Mouse (Mus musculus): ENCODE measurements around the gene Hs3st3a1. TPM values are rescaled to one million over a fixed set of nuclear protein-coding genes. Genes with fewer than 3 reads are reported as not detected.

Gene Hs3st3a1
- polyA plus RNA-seq, 1 experiment = 0.52 TPM

GRCm38 (mm10) chr11:64507024-64507423, 71.9 kb downstream of the Hs3st3a1 start:
- Histone ChIP-seq H3K36me3 (ENCODE audit: control insufficient read depth, insufficient read depth, low read length) (no peaks in the 10 kb centered on the region), H3K4me1 (ENCODE audit: control insufficient read depth, insufficient read depth, insufficient read length, low read length) (no peaks in the 10 kb centered on the region), H3K4me3 (ENCODE audit: low read depth, low read length) (no peak overlapping the region), H3K27me3 (ENCODE audit: control insufficient read depth, insufficient read depth, low read length) (no peaks in the 10 kb centered on the region), H3K27ac (ENCODE audit: insufficient read depth, low read depth, low read length) (no peak overlapping the region)
- 69% methylated on average over 3 of the region's 3 CpGs for WGBS
- no peak for TF ChIP-seq POLR2A (IDR thresholded peaks at IDR 0.05; ENCODE audit: low read depth, low read length)

- H3K36me3 ChIP-seq (ENCODE audit: control insufficient read depth, insufficient read depth, low read length) = no peaks in the 10 kb centered on the region
- H3K27me3 ChIP-seq (ENCODE audit: control insufficient read depth, insufficient read depth, low read length) = no peaks in the 10 kb centered on the region
- WGBS = 50% methylated on average over 2 of the region's 2 CpGs
- H3K4me1 ChIP-seq (ENCODE audit: control insufficient read depth, insufficient read depth, insufficient read length, low read length) = no peaks in the 10 kb centered on the region
- no peak for TF ChIP-seq CTCF (IDR thresholded peaks at IDR 0.05; ENCODE audit: extremely low read depth, insufficient read length, insufficient replicate concordance, low read depth, low read length)
- no peak overlapping the region for H3K27ac ChIP-seq (ENCODE audit: insufficient read depth, low read depth, low read length)
- H3K4me3 ChIP-seq (ENCODE audit: low read depth, low read length) = no peak overlapping the region
Measured at GRCm38 (mm10) chr11:64509106-64509505, 74.0 kb downstream of the Hs3st3a1 start.

- H3K4me1 ChIP-seq (ENCODE audit: control insufficient read depth, insufficient read depth, insufficient read length, low read length) = no peaks in the 10 kb centered on the region
- H3K36me3 ChIP-seq (ENCODE audit: control insufficient read depth, insufficient read depth, low read length) = no peaks in the 10 kb centered on the region
- H3K27me3 ChIP-seq (ENCODE audit: control insufficient read depth, insufficient read depth, low read length) = no peaks in the 10 kb centered on the region
- no peak overlapping the region for H3K27ac ChIP-seq (ENCODE audit: insufficient read depth, low read depth, low read length)
- no peak for TF ChIP-seq CTCF (IDR thresholded peaks at IDR 0.05; ENCODE audit: extremely low read depth, insufficient read length, insufficient replicate concordance, low read depth, low read length)
- no peak for TF ChIP-seq POLR2A (IDR thresholded peaks at IDR 0.05; ENCODE audit: low read depth, low read length)
- WGBS = 69% methylated on average over 4 of the region's 4 CpGs
- no peak overlapping the region for H3K4me3 ChIP-seq (ENCODE audit: low read depth, low read length)
Measured at GRCm38 (mm10) chr11:64512301-64512700, 77.2 kb downstream of the Hs3st3a1 start.

- TF ChIP-seq POLR2A (IDR thresholded peaks at IDR 0.05; ENCODE audit: low read depth, low read length) = no peak
- no peak for TF ChIP-seq CTCF (IDR thresholded peaks at IDR 0.05; ENCODE audit: extremely low read depth, insufficient read length, insufficient replicate concordance, low read depth, low read length)
- Histone ChIP-seq H3K27me3 (ENCODE audit: control insufficient read depth, insufficient read depth, low read length) (no peaks in the 10 kb centered on the region), H3K4me3 (ENCODE audit: low read depth, low read length) (no peak overlapping the region), H3K36me3 (ENCODE audit: control insufficient read depth, insufficient read depth, low read length) (no peaks in the 10 kb centered on the region), H3K4me1 (ENCODE audit: control insufficient read depth, insufficient read depth, insufficient read length, low read length) (no peaks in the 10 kb centered on the region), H3K27ac (ENCODE audit: insufficient read depth, low read depth, low read length) (no peak overlapping the region)
- WGBS = 67% methylated on average over 5 of the region's 5 CpGs
Measured at GRCm38 (mm10) chr11:64513419-64513818, 78.3 kb downstream of the Hs3st3a1 start.

GRCm38 (mm10) chr11:64516712-64517589, 81.8 kb downstream of the Hs3st3a1 start:
- no peaks in the 10 kb centered on the region for H3K4me1 ChIP-seq (ENCODE audit: control insufficient read depth, insufficient read depth, insufficient read length, low read length)
- TF ChIP-seq POLR2A (IDR thresholded peaks at IDR 0.05; ENCODE audit: low read depth, low read length) (no peak), CTCF (IDR thresholded peaks at IDR 0.05; ENCODE audit: extremely low read depth, insufficient read length, insufficient replicate concordance, low read depth, low read length) (no peak)
- no peaks in the 10 kb centered on the region for H3K27me3 ChIP-seq (ENCODE audit: control insufficient read depth, insufficient read depth, low read length)
- no peaks in the 10 kb centered on the region for H3K36me3 ChIP-seq (ENCODE audit: control insufficient read depth, insufficient read depth, low read length)
- no peak overlapping the region for H3K27ac ChIP-seq (ENCODE audit: insufficient read depth, low read depth, low read length)
- H3K4me3 ChIP-seq (ENCODE audit: low read depth, low read length) = no peak overlapping the region
- WGBS = 66% methylated on average over 9 of the region's 9 CpGs

GRCm38 (mm10) chr11:64518146-64518841, 83.2 kb downstream of the Hs3st3a1 start:
- no peaks in the 10 kb centered on the region for H3K36me3 ChIP-seq (ENCODE audit: control insufficient read depth, insufficient read depth, low read length)
- H3K27ac ChIP-seq (ENCODE audit: insufficient read depth, low read depth, low read length) = no peak overlapping the region
- no peaks in the 10 kb centered on the region for H3K27me3 ChIP-seq (ENCODE audit: control insufficient read depth, insufficient read depth, low read length)
- no peaks in the 10 kb centered on the region for H3K4me1 ChIP-seq (ENCODE audit: control insufficient read depth, insufficient read depth, insufficient read length, low read length)
- TF ChIP-seq POLR2A (IDR thresholded peaks at IDR 0.05; ENCODE audit: low read depth, low read length) (no peak), CTCF (IDR thresholded peaks at IDR 0.05; ENCODE audit: extremely low read depth, insufficient read length, insufficient replicate concordance, low read depth, low read length) (no peak)
- 70% methylated on average over 6 of the region's 6 CpGs for WGBS
- H3K4me3 ChIP-seq (ENCODE audit: low read depth, low read length) = no peak overlapping the region

GRCm38 (mm10) chr11:64523993-64524570, 89.0 kb downstream of the Hs3st3a1 start:
- TF ChIP-seq CTCF (IDR thresholded peaks at IDR 0.05; ENCODE audit: extremely low read depth, insufficient read length, insufficient replicate concordance, low read depth, low read length) (no peak), POLR2A (IDR thresholded peaks at IDR 0.05; ENCODE audit: low read depth, low read length) (no peak)
- Histone ChIP-seq H3K4me1 (ENCODE audit: control insufficient read depth, insufficient read depth, insufficient read length, low read length) (no peaks in the 10 kb centered on the region), H3K4me3 (ENCODE audit: low read depth, low read length) (no peak overlapping the region), H3K36me3 (ENCODE audit: control insufficient read depth, insufficient read depth, low read length) (no peaks in the 10 kb centered on the region), H3K27me3 (ENCODE audit: control insufficient read depth, insufficient read depth, low read length) (no peaks in the 10 kb centered on the region), H3K27ac (ENCODE audit: insufficient read depth, low read depth, low read length) (no peak overlapping the region)
- WGBS = 88% methylated on average over 8 of the region's 8 CpGs
